Mouse (Mus musculus): ENCODE measurements around the gene Gm27027. TPM values are rescaled to one million over a fixed set of nuclear protein-coding genes. Genes with fewer than 3 reads are reported as not detected.

The Gm27027 gene
- polyA plus RNA-seq (2017; shearing (Covaris generic)), result not detected

DNA sequence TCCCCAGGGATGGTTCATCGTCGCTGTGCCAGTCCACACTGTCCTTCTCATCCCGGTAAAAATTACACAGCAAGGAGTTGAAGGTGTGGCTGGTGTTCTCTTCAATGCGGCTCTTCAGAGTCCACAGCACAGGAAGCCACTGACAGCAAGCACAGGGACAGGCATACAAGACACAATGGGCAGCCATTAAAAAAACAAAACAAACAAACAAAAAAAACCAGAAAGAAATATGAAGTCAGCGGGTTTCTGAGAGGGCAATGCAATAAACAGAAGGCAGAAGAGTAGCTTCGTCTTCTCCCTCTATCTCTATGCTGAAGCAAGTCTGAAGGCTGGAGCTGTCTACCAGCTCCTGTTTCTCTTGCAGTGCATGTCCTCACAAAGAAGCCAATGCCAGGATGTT lies at the start of gene Gm27027:
Gm27027 (minus strand) TSS at position 101 of the 400 bp plus-strand sequence.
- no peak for ATAC-seq

- ATAC-seq, result no peak
Measured at GRCm38 (mm10) chr2:94045411-94046090, 49.4 kb upstream of the Gm27027 start.

DNA sequence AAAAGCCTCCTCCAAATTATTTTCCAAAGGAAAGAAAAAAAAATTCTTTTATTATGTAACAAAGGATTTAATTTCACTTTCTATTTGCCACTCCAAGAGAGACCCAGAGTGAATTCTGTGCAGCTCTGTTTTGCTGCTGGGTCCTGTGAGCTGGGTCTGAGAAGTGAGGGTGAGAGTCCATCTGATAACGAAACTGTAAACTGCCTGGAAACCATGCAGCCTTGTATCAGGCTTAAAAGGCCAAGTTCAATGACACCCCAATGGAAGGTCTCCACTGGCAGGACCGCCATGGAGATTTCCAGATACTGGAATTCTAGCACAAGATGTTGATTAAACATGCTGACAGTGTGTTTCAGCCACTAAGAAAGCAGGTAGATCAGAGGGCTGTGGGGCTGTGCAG lies 48.0 kb upstream of the Gm27027 start:
- no peak for ATAC-seq

GRCm38 (mm10) chr2:94043662-94044061 lies 47.5 kb upstream of the Gm27027 start:
- ATAC-seq, result no peak

- ATAC-seq, result no peak
Measured at GRCm38 (mm10) chr2:94042461-94042860, 46.3 kb upstream of the Gm27027 start.

- ATAC-seq, result no peak
Measured at GRCm38 (mm10) chr2:94040391-94041125, 44.4 kb upstream of the Gm27027 start.

- peak; percentile 50 for ATAC-seq
Measured at GRCm38 (mm10) chr2:94035428-94036331, 39.5 kb upstream of the Gm27027 start.

- ATAC-seq, result no peak
Measured at GRCm38 (mm10) chr2:94030602-94031001, 34.4 kb upstream of the Gm27027 start.

DNA sequence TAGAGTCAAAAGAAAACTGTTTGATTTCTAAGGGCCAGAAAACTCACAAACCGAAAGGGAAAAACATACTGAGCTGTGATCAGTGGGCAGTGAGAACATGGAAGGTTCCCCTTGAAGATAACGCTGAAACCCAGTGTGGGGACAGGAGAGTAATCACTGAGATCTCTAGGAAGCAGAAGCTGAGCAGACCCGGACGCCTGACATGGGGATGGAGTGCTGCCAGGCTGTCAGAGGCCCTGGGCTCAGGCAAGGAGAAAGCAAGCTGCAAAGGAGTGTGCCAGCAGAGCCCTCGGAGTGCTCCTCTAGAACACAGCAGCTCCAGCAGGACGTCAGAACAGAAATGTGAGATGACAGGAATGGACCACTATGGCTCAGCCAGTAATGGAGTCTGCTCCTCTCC lies 28.5 kb upstream of the Gm27027 start:
- ATAC-seq, result no peak

- peak; percentile 99 for ATAC-seq
Measured at GRCm38 (mm10) chr2:94010335-94011291, 14.5 kb upstream of the Gm27027 start, which contains the start of gene Alkbh3. Alkbh3 (minus strand) TSS chr2:94010807.

- peak; percentile 66 for ATAC-seq
Measured at GRCm38 (mm10) chr2:94002331-94002730, 6.2 kb upstream of the Gm27027 start.

DNA sequence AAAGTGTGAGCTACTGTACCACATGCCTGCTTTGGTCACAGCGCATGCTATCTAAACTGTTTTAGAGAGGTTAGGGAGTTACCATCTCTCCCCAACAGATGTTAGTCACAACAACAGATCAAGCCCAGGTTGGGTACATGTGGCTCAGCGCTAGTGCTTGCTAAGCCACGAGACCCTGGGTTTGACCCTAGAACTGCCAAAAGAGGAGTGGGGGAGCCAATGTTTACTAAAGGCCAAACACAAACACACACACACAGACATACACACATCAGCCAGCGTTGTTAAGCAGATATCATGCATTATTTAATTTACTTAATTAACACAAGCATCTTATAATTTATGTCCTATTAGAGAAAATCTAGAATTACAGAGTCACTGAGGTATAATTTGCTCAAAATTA lies 5.8 kb upstream of the Gm27027 start:
- no peak for ATAC-seq

DNA sequence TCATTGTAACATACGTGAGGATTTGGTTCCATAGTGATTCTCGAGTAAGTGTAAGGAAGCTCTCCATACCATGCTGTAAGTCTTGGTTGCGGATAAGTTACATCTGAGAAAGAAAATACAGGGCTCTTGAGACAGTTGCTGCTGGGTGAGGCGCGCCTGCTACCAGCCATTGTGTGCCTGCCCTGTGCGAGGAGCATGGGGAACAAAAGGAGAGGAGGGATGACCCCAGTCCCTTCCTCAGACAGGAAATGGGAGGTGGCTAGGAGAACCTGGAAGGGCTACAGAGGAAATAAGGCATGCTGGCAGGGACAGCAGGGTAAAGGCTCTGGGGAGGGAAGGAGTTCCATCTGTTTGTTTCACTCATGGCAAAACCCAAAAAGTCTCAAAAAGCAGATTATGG lies 5.3 kb upstream of the Gm27027 start:
- ATAC-seq, result no peak

DNA sequence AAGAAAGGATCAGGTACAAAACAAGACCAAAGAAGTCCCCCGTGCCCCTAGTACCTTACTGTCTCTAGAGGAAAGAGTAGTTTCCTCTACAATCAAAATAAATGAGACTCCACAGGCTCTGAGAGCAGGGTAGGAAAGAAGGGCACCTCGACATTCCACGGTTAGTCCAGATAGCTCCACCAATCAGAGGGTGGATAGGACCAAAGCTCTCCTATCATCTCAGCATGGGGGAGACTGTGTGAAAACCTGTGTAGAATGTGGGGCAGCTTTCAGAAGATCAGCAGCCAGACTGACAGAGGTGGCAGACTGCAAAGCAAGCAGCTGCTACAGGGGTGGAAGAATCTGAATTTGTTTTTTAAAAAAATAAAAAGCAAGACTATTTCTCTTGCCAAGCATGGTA lies 3.3 kb downstream of the Gm27027 start:
- ATAC-seq, result no peak

DNA sequence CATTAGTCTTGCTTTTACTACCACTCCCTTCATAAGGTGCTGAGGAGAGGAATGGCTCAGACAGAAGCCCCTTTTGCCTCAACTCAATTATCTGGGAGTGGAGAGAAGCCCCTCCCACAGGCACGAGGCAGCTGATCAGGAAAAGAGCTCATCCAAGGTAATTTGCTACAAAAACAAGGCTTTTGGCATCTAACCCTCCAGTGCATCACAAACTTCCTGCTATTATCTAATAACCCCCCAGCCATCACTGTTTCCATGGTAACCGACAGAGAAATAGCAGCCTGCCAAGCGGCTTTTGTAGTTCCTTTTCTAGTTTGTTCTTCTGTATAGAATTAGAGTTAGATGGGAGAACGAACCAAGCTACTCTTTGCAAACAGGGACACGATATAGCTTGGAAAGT lies 3.9 kb downstream of the Gm27027 start:
- no peak for ATAC-seq

- ATAC-seq, result no peak
Measured at GRCm38 (mm10) chr2:93991336-93991735, 4.8 kb downstream of the Gm27027 start.

GRCm38 (mm10) chr2:93988440-93988839 lies 7.7 kb downstream of the Gm27027 start:
- ATAC-seq, result no peak

DNA sequence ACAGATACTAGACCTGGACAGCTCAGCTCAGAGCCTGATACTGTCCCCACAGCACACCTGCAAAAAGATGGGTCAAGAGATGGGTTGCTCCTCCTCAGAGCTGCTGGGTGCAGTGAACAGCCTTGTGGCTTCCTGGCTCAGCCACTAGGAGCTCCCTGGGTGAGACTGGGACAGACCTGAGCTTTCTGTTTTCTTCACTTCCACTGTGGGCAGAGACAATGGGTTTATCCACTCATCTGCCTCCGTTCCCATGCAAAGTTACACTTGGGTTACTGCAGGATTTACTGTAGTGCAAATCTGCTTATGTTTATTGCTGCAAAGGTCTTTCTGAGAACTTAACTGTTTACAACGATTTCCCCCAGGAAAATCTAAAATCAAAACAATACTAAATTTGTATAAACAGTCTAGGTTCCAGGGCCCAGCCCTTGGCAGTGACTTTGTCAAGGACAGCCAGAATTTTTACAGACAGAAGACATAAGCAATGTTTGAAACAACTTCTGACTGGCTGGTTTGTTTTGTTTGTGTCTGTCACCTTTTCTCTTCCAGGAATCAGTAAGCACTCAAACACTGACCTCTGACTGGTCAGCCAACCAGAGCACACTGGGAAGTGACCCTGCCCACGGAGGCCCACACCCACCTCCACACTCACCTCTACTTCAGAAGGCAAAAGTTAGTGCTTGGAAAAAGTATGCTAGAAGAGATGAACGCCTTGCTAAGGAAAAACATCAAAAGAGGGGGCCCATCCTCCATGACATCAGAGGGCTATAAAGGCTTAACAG lies 13.5 kb downstream of the Gm27027 start:
- no peak for ATAC-seq

DNA sequence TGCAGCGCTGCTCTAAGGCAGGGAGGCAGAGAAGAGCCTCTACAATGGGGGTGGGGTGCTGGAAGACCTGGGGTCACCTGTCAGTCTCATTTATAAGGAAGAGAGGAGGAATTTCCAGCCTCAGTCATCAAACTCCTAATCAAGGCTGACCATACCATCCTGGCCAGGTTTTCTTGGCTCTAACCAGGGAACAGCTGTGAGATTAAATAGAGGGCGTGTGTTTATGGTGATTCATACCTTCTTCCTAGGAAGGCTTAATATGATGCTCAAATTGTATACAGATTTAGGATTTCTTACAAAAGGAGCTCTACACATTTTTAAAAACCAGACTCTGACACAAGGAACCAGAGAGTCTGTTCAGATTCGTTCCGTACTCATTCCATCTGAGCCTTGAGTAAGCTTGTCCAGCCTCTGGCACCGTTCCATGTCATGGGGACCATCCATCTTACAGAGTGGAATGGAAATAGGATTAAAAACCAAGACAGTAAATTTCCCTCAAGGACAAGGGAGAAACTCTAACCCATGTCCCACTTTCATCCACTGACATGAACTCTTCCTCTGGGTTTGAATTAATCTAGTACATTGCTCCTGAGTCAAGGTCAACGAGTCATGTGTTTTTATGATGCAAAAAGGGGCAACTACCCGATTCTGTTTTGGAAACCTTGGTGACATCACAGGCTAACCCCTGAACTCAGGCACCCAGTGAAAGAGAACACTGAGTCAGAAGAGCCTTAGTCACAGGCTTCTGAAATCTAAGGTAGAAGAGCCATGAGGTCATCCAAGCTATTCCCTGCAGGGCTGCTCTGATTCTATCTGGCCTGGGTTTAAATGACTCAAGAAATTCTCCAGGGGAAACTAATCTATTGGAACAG lies 16.7 kb downstream of the Gm27027 start:
- ATAC-seq, result no peak
